Mouse (Mus musculus): ENCODE measurements at regions not wholly inside any gene's neighbourhood (a gene's known extent, or its start where the extent isn't known, plus 50 kb on each side); places are given as distances from the start of the nearest gene placed in this dataset.
"Not testable (repeated sequence)": the region's sequence is repeated elsewhere in the genome, so short reads cannot be mapped to it uniquely, and the experiment has no call there.

DNA sequence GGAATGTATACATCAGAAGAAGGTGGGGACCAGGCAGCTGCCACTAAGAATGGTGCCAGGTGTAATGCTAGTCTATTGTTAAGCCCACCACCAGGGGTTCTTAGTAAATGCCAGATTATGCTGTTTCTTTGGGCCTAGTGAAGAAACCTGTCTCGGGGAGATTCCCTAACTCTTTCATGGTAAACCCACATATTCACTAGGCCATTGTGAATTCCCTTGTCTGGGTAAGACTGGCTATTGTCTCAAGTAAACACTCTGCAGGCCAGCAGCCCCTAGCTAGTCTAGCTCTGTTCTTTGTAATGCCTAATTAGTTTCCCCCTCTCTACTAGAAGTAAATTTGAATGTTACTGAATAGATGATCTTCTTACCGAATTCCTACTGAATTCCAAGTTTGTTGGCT lies 89.3 kb upstream of the Cldn34b3 start:
- H3K9me3 ChIP-seq (ENCODE audit: control insufficient read depth, low read length); ATAC-seq (ENCODE audit: low read depth); H3K27ac ChIP-seq (replicated peaks; ENCODE audit: low read depth, low read length); DNase-seq (ENCODE audit: low spot score); H3K36me3 ChIP-seq (ENCODE audit: control insufficient read depth, insufficient read depth, low read length); H3K27me3 ChIP-seq (replicated peaks; ENCODE audit: control insufficient read depth, insufficient read depth, low read length); H3K4me3 ChIP-seq (ENCODE audit: low read depth, low read length); H3K9ac ChIP-seq (ENCODE audit: low read depth, low read length); H3K4me2 ChIP-seq (ENCODE audit: low read depth, low read length); H3K4me1 ChIP-seq (ENCODE audit: control insufficient read depth, insufficient read depth, low read length): not testable (repeated sequence)
- 77% methylated on average over 2 of the region's 2 CpGs for WGBS

GRCm38 (mm10) chrX:76181446-76182148 lies 82.5 kb upstream of the Cldn34b3 start:
- no peaks in the 10 kb centered on the region for H3K4me1 ChIP-seq (ENCODE audit: control insufficient read depth, insufficient read depth, low read length)
- H3K9ac ChIP-seq (ENCODE audit: low read depth, low read length), result no peak overlapping the region
- no peaks in the 10 kb centered on the region for H3K9me3 ChIP-seq (ENCODE audit: control insufficient read depth, low read length)
- no peak for ATAC-seq (ENCODE audit: low read depth)
- H3K27me3 ChIP-seq (replicated peaks; ENCODE audit: control insufficient read depth, insufficient read depth, low read length), result no peaks in the 10 kb centered on the region
- no peaks in the 10 kb centered on the region for H3K36me3 ChIP-seq (ENCODE audit: control insufficient read depth, insufficient read depth, low read length)
- WGBS, result 81% methylated on average over 4 of the region's 4 CpGs
- no peak overlapping the region for H3K27ac ChIP-seq (replicated peaks; ENCODE audit: low read depth, low read length)
- no peak overlapping the region for H3K4me2 ChIP-seq (ENCODE audit: low read depth, low read length)
- DNase-seq (ENCODE audit: low spot score), result peak; percentile 19
- no peak overlapping the region for H3K4me3 ChIP-seq (ENCODE audit: low read depth, low read length)

DNA sequence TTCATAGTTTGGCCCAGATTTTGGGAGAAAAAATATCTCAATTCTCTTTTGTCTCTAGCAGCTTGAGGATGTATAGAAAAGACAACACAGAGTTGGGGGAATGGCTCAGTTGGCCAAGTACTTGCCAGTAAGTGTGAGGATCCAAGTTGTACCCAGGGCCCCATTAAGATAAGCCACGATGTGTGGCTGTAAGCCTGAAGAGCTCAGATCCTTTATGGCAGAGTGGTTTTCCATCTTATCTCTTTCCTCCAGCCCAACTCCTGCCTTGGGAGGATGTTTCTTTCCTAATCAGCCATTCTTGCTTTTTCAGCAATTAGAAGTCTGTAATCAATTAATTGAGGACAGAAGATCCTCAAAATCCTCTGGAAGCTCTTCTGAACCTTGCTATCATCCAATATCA lies 63.5 kb upstream of the Cldn34b3 start:
- WGBS, result 67% methylated on average over 1 of the region's 1 CpGs
- H3K27me3 ChIP-seq (replicated peaks; ENCODE audit: control insufficient read depth, insufficient read depth, low read length), result no peaks in the 10 kb centered on the region
- H3K36me3 ChIP-seq (ENCODE audit: control insufficient read depth, insufficient read depth, low read length), result no peaks in the 10 kb centered on the region

GRCm38 (mm10) chrX:76201366-76201765 lies 62.7 kb upstream of the Cldn34b3 start:
- no peak overlapping the region for H3K27ac ChIP-seq (replicated peaks; ENCODE audit: low read depth, low read length)
- H3K36me3 ChIP-seq (ENCODE audit: control insufficient read depth, insufficient read depth, low read length), result no peaks in the 10 kb centered on the region
- no peaks in the 10 kb centered on the region for H3K9me3 ChIP-seq (ENCODE audit: control insufficient read depth, low read length)
- no peak overlapping the region for H3K9ac ChIP-seq (ENCODE audit: low read depth, low read length)
- no peaks in the 10 kb centered on the region for H3K4me1 ChIP-seq (ENCODE audit: control insufficient read depth, insufficient read depth, low read length)
- DNase-seq (ENCODE audit: low spot score) (peak; percentile 41), ATAC-seq (ENCODE audit: low read depth) (no peak)
- no peak overlapping the region for H3K4me2 ChIP-seq (ENCODE audit: low read depth, low read length)
- no peak overlapping the region for H3K4me3 ChIP-seq (ENCODE audit: low read depth, low read length)
- no peaks in the 10 kb centered on the region for H3K27me3 ChIP-seq (replicated peaks; ENCODE audit: control insufficient read depth, insufficient read depth, low read length)
- 22% methylated on average over 4 of the region's 4 CpGs for WGBS

More for the DNA sequence above, 63.5 kb upstream of the Cldn34b3 start:
- Histone ChIP-seq H3K4me3 (ENCODE audit: low read depth, low read length) (no peak overlapping the region), H3K9ac (ENCODE audit: low read depth, low read length) (no peak overlapping the region), H3K27ac (replicated peaks; ENCODE audit: low read depth, low read length) (no peak overlapping the region), H3K9me3 (ENCODE audit: control insufficient read depth, low read length) (no peaks in the 10 kb centered on the region), H3K4me1 (ENCODE audit: control insufficient read depth, insufficient read depth, low read length) (no peaks in the 10 kb centered on the region), H3K4me2 (ENCODE audit: low read depth, low read length) (no peak overlapping the region)
- DNase-seq (ENCODE audit: low spot score) (no peak), ATAC-seq (ENCODE audit: low read depth) (no peak)
